Mouse (Mus musculus) lung, adult 2 months (tissue): ENCODE measurements around the gene 1700028K03Rik.

Experiments used
- CTCF ChIP-seq: fragments of 200-500 bp; IDR thresholded peaks from 2 replicates; pipeline ENCODE4 v1.5.1; 2011; ENCODE audit warnings: mild to moderate bottlenecking, low read length, control low read depth; ENCODE audit not compliant: insufficient read depth
- POLR2A ChIP-seq: fragments of 200-500 bp; IDR thresholded peaks from 2 replicates; pipeline ENCODE4 v1.6.1; 2011; ENCODE audit warnings: low read depth, mild to moderate bottlenecking, control low read depth, low read length, borderline replicate concordance; ENCODE audit errors: extremely low read depth

DNA sequence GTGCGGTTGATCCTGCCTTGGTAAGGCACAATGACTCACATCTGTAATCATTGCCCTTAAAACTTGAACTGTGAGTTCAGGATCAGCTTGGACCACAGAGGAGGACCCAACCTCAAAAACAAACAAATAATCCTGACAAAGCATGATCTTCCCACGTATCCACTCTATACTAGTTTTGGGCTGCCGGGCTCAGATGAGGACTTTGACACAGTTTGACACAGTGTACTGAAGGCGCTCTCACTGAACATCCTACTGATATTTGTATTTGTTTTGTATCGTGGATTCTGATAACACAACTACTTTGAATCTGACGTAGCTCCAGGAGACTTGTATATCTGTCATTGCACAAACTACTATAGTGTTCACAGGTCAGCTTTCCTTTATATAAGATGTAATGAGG is 13.1 kb upstream of the 1700028K03Rik start:
- no peak for TF ChIP-seq CTCF
- no peak for TF ChIP-seq POLR2A
